Mouse (Mus musculus) limb, embryonic 10.5 days (tissue): ENCODE results near the gene Casp7. TPM values are rescaled to one million over a fixed set of nuclear protein-coding genes. Genes with fewer than 3 reads are reported as not detected.

Experiments used
- DNase-seq: peaks from one replicate; pipeline ENCODE4 v3.0.0-alpha.2; 2017; ENCODE audit warnings: low spot score
- H3K27ac ChIP-seq: fragments of 300-500 bp; sonication (generic); 2 replicates; pipeline ENCODE4 v1.5.1; 2016; ENCODE audit warnings: mild to moderate bottlenecking
- H3K27me3 ChIP-seq: fragments of 300-500 bp; sonication (generic); 2 replicates; pipeline ENCODE4 v1.6.1; 2016; ENCODE audit warnings: low read depth, mild to moderate bottlenecking; ENCODE audit not compliant: poor library complexity, severe bottlenecking
- H3K36me3 ChIP-seq: fragments of 300-500 bp; sonication (generic); 2 replicates; pipeline ENCODE4 v1.6.1; 2016; ENCODE audit warnings: mild to moderate bottlenecking, moderate library complexity
- H3K4me1 ChIP-seq: fragments of 300-500 bp; sonication (generic); 2 replicates; pipeline ENCODE4 v1.6.1; 2016
- H3K4me3 ChIP-seq: fragments of 300-500 bp; sonication (generic); 2 replicates; pipeline ENCODE4 v1.5.1; 2016; ENCODE audit warnings: mild to moderate bottlenecking, moderate library complexity
- H3K9me3 ChIP-seq: fragments of 300-500 bp; sonication (generic); replicated peaks from 2 replicates; pipeline ENCODE4 v1.6.1; 2016; ENCODE audit warnings: mild to moderate bottlenecking
- WGBS: fragments of 180-500 bp; shearing (Covaris S2); methylation state at CpG from one replicate; pipeline ENCODE4 v1.1.7; 2016; 5-methylcytosine and 5-hydroxymethylcytosine counted together
- polyA plus RNA-seq: library from polyadenylated mRNA; unstranded; fragments of >200 nt; fragmentation: Nextera tagmentation; extraction: Ambion mirVana; gene quantifications from 2 replicates; pipeline ENCODE4 v1.2.1, GENCODE M21; 2016

The Casp7 gene
- polyA plus RNA-seq, 1 experiment from 2014 or later: 24.5 TPM

- Histone ChIP-seq H3K27ac (no peak overlapping the region), H3K9me3 (no peaks in the 10 kb centered on the region), H3K27me3 (no peaks in the 10 kb centered on the region), H3K4me1 (peaks cover 33% of the 10 kb centered on the region), H3K4me3 (no peak overlapping the region), H3K36me3 (no peaks in the 10 kb centered on the region)
- WGBS: 89% methylated on average over 7 of the region's 7 CpGs
- DNase-seq: no peak
Observed at GRCm38 (mm10) chr19:56368912-56369311, 28.0 kb upstream of the Casp7 start.

- no peaks in the 10 kb centered on the region for H3K36me3 ChIP-seq
- H3K27ac ChIP-seq: no peak overlapping the region
- peaks cover 25% of the 10 kb centered on the region for H3K4me1 ChIP-seq
- WGBS: 92% methylated on average over 6 of the region's 6 CpGs
- DNase-seq: no peak
- no peaks in the 10 kb centered on the region for H3K27me3 ChIP-seq
- no peak overlapping the region for H3K4me3 ChIP-seq
- H3K9me3 ChIP-seq: no peaks in the 10 kb centered on the region
Observed at GRCm38 (mm10) chr19:56370389-56371150, 26.4 kb upstream of the Casp7 start.

GRCm38 (mm10) chr19:56372226-56372625, 24.7 kb upstream of the Casp7 start:
- 73% methylated on average over 7 of the region's 7 CpGs for WGBS
- DNase-seq: no peak
- Histone ChIP-seq H3K4me3 (no peak overlapping the region), H3K4me1 (peaks cover 25% of the 10 kb centered on the region), H3K27ac (no peak overlapping the region), H3K36me3 (no peaks in the 10 kb centered on the region), H3K27me3 (no peaks in the 10 kb centered on the region), H3K9me3 (no peaks in the 10 kb centered on the region)

- Histone ChIP-seq H3K9me3 (no peaks in the 10 kb centered on the region), H3K27me3 (no peaks in the 10 kb centered on the region), H3K27ac (no peak overlapping the region), H3K36me3 (no peaks in the 10 kb centered on the region), H3K4me1 (peaks cover 25% of the 10 kb centered on the region), H3K4me3 (no peak overlapping the region)
- WGBS: 92% methylated on average over 5 of the region's 5 CpGs
- DNase-seq: no peak
Observed at GRCm38 (mm10) chr19:56373246-56373645, 23.7 kb upstream of the Casp7 start.

DNA sequence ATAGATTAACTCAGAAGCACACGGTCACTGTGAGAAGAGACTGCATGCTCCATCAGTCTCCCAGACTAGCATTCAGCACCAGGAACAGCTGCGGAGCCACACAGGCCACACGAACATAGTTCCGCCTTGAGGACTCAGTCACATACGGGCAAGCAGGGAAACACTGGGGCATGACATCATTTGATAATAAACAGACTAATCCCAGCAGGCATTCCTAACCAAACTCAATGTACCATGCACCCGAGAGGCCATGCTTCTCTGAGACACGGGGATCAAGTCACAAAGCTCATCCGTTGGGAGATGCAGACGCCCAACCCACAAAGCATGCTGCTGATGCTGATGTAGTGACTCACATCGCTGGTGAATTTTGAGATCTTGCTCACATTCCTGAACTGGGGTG, 22.9 kb upstream of the Casp7 start:
- no peak overlapping the region for H3K27ac ChIP-seq
- 83% methylated on average over 10 of the region's 10 CpGs for WGBS

DNA sequence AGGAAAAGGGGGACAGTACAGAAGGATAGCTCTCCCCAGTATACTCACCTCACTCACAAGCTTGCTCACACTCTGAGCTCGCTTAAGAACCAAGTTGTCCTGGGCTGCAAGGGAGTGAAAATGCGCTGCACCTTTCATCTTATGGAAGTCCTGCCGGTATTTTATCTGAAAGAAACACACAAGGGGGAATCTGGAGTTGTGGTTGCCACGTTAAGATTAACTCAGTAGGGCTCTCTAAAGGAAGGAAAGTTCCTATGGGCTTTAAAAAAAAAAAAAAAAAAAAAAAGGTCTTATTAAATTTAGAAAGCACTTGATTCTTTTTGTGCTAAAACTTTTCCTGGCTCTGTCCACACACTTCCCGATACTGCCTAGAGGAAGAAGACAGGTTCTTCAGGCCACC, 18.9 kb upstream of the Casp7 start:
- Histone ChIP-seq H3K27ac (no peak overlapping the region), H3K4me1 (peaks cover 5% of the 10 kb centered on the region; the same call in 1 of the 2 replicates), H3K4me3 (no peak overlapping the region), H3K9me3 (no peaks in the 10 kb centered on the region), H3K36me3 (no peaks in the 10 kb centered on the region), H3K27me3 (0 out of 2 replicates have a peak, but pooled peaks cover 4% of the 10 kb centered on the region)
- 83% methylated on average over 5 of the region's 5 CpGs for WGBS
- no peak for DNase-seq

More for the DNA sequence above, 22.9 kb upstream of the Casp7 start:
- DNase-seq: no peak
- no peaks in the 10 kb centered on the region for H3K36me3 ChIP-seq
- no peaks in the 10 kb centered on the region for H3K27me3 ChIP-seq
- peaks cover 30% of the 10 kb centered on the region for H3K4me1 ChIP-seq
- H3K9me3 ChIP-seq: no peaks in the 10 kb centered on the region
- H3K4me3 ChIP-seq: no peak overlapping the region

- Histone ChIP-seq H3K36me3 (no peaks in the 10 kb centered on the region), H3K9me3 (no peaks in the 10 kb centered on the region), H3K27ac (no peak overlapping the region), H3K27me3 (0 out of 2 replicates have a peak, but pooled peaks cover 4% of the 10 kb centered on the region), H3K4me1 (peaks cover 5% of the 10 kb centered on the region; the same call in 1 of the 2 replicates), H3K4me3 (no peak overlapping the region)
- 77% methylated on average over 13 of the region's 13 CpGs for WGBS
- no peak for DNase-seq
Observed at GRCm38 (mm10) chr19:56378554-56379172, 18.3 kb upstream of the Casp7 start.

DNA sequence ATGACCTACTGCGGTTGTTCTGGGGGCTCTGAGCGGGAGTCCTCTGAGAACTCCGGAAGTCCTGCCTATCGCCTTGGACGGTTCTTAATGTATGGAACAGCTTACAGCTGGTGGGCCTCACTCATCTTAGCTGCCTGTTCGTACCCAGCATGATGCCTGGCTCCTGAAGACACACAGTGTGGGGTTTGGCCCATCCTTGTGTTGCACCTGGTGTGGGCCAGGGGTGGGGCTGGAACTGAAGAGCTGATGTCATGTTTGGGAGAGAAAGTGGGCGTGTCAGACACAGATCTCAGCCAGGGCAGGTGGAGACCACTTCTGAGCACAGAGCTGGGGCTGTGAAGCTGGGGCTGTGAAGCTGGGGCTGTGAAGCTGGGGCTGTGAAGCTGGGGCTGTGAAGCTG, 16.6 kb upstream of the Casp7 start:
- no peaks in the 10 kb centered on the region for H3K9me3 ChIP-seq
- 0 out of 2 replicates have a peak, but pooled peaks cover 4% of the 10 kb centered on the region for H3K27me3 ChIP-seq
- no peaks in the 10 kb centered on the region for H3K36me3 ChIP-seq
- H3K4me1 ChIP-seq: peaks cover 5% of the 10 kb centered on the region; the same call in 1 of the 2 replicates
- no peak for DNase-seq
- H3K4me3 ChIP-seq: no peak overlapping the region
- WGBS: 87% methylated on average over 7 of the region's 7 CpGs
- no peak overlapping the region for H3K27ac ChIP-seq

DNA sequence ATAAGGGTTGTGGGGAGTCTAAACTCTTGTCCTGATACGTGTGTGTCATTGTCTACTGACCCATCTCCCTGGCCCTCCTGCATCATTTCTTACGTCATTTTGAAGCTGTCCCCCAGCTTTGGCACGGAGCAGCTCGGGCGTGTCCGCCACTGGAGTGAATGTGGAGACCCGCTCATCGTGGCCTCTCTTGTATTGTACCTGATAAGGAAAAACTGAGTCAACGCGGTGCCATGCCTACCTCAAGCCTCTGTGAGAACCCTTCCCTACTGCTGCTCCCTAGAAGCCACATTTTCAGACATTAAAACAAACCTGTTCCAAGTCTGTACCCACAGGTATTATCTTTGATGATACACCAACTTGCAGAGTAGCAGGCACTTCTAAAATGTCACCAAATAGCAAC, 15.5 kb upstream of the Casp7 start:
- Histone ChIP-seq H3K9me3 (no peaks in the 10 kb centered on the region), H3K27ac (no peak overlapping the region), H3K4me3 (no peak overlapping the region), H3K36me3 (no peaks in the 10 kb centered on the region), H3K4me1 (peaks cover 5% of the 10 kb centered on the region; the same call in 1 of the 2 replicates), H3K27me3 (0 out of 2 replicates have a peak, but pooled peaks cover 4% of the 10 kb centered on the region)
- WGBS: 91% methylated on average over 10 of the region's 10 CpGs
- no peak for DNase-seq

DNA sequence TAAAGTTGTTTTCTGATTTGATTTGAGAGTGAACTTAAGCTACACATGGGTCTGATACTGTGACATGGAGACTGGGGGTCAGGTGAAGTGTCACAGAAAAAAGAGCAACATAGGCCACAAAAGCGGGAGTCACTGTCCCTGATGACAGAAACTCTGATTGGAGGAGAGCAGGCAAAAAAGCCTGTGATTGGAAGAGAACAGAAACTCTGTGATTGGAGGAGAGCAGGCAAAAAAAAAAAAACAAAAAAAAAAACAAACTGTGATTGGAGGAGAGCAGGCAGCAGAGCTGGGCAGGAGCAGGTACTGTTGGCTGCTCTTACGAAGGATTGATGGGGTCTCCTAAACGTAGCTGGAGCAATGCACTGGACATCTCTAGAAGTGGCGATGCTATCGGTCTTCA, 11.4 kb upstream of the Casp7 start:
- no peak overlapping the region for H3K4me3 ChIP-seq
- 86% methylated on average over 5 of the region's 5 CpGs for WGBS
- no peaks in the 10 kb centered on the region for H3K4me1 ChIP-seq
- 0 out of 2 replicates have a peak, but pooled peaks cover 4% of the 10 kb centered on the region for H3K27me3 ChIP-seq
- no peak for DNase-seq
- no peak overlapping the region for H3K27ac ChIP-seq
- no peaks in the 10 kb centered on the region for H3K36me3 ChIP-seq
- H3K9me3 ChIP-seq: no peaks in the 10 kb centered on the region

DNA sequence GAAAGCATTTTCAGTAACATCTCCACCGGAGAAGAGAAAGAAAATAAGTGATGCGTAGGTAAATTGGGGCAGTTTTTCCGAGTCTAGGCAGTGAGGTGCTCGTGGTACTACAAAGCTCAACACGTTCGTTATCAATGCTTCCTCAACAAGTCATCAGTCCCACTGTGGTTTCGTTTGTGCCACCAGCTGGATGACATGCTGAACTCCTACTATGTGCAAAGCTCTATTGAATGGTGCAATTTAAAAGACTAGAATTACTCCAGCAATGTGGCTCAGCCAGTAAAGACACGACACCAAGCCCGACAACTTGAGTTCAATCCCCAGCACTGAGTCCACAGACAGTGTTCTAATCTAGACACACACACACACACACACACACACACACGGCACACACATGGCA, 10.8 kb upstream of the Casp7 start:
- no peaks in the 10 kb centered on the region for H3K36me3 ChIP-seq
- no peak for DNase-seq
- H3K4me1 ChIP-seq: no peaks in the 10 kb centered on the region
- H3K4me3 ChIP-seq: no peak overlapping the region
- no peaks in the 10 kb centered on the region for H3K9me3 ChIP-seq
- 0 out of 2 replicates have a peak, but pooled peaks cover 2% of the 10 kb centered on the region for H3K27me3 ChIP-seq
- H3K27ac ChIP-seq: no peak overlapping the region
- WGBS: 95% methylated on average over 10 of the region's 10 CpGs

DNA sequence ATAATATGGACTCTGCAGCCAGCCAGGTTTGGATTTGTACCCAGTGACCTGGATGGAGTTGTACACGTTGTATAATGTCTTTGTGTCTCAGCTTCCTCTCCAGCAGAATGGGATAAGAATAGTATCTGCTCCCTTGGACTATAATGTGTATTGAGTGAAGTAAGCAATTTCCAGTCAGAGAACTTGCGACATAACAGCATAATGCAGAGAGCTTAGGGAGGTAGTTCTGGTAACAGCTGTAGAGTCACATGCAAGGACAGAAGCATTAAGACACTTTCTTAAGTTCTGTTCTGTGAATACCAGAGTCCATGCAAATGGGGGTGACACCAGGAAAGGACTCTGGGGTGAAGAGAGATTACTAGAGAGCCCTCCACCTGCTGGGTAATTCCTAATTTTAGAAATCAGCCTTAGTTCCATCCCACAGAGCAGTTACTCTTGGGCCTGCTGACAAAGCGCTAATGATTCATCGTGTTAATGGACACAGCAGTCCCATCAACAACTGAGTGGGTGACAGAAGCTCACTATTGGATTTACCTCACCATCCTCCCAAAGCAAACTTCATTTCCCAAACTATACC, 9.1 kb upstream of the Casp7 start:
- DNase-seq: no peak
- no peaks in the 10 kb centered on the region for H3K27me3 ChIP-seq
- no peak overlapping the region for H3K27ac ChIP-seq
- no peak overlapping the region for H3K4me3 ChIP-seq
- H3K36me3 ChIP-seq: no peaks in the 10 kb centered on the region
- H3K4me1 ChIP-seq: 0 out of 2 replicates have a peak, but pooled peaks cover 3% of the 10 kb centered on the region
- WGBS: 87% methylated on average over 4 of the region's 4 CpGs
- H3K9me3 ChIP-seq: no peaks in the 10 kb centered on the region

DNA sequence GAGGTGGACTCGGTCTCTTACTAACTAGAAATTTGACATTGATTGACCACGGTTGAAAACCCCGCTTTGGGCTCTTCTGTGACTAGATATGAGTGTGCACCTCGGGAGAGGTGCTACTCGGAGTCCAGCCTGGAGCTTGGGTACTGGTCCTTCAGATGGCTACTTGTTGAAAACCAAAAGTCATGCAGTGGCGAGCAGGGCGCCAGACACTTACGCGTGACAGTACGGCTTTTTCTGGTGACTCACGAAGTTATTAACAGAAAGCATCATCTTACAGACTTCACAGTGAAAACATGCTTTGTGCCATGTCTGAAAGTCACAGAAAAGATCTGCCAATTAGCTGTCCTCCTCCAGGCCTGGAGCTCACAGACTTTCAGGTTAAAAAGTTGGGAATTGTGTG, 7.8 kb upstream of the Casp7 start:
- no peak overlapping the region for H3K27ac ChIP-seq
- 94% methylated on average over 11 of the region's 11 CpGs for WGBS
- H3K4me1 ChIP-seq: peaks cover 13% of the 10 kb centered on the region
- H3K9me3 ChIP-seq: no peaks in the 10 kb centered on the region
- H3K36me3 ChIP-seq: no peaks in the 10 kb centered on the region
- no peak overlapping the region for H3K4me3 ChIP-seq
- no peak for DNase-seq
- no peaks in the 10 kb centered on the region for H3K27me3 ChIP-seq
